Mouse (Mus musculus): ENCODE measurements around the gene Aspg.

DNA sequence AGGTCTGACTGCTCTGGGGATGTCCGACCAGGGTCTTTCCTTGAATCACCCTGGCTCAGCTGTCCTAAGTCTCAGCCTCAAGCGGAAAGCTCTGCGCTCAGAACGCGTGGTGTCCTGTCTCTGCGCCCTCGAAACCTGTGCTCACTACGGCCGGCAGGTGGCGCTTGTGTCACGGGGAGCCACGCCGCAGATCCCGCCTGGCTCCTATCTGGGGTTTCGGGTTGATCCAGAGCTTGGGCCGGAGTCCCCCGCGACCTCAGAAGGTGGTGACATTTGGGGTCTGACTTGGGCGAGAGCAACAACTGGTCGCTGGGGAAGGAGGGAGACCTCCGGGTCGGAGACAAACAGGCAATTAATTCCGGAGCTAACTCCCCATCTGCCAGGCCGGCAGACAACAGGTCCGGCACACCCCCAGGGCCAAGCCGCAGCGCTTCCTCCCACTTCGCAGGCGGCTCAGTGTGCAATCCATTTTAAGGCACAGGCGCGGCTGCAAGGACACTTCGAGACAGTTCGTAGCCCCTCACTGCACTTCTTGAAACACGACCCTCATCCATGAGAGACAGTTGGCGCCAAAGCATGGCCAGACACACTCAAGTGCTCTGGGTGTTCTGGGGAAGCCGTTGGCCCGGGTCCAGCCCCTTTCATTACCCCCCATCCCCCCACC, 38.9 kb downstream of the Aspg start:
- TF ChIP-seq CTCF (IDR thresholded peaks at IDR 0.05; ENCODE audit: low read depth) (peak; percentile 96), EP300 (IDR thresholded peaks at IDR 0.05; ENCODE audit: low read depth) (no peak)
